Mouse (Mus musculus) large intestine, adult 2 months (tissue): Measurements from ENCODE around the gene Tmem273. TPM values are rescaled to one million over a fixed set of nuclear protein-coding genes. Genes with fewer than 3 reads are reported as not detected.

ENCODE experiments used
- DNase-seq: peaks from one replicate; pipeline ENCODE4 v3.0.0-alpha.2; 2012; ENCODE audit warnings: low read depth, low spot score
- whole genome bisulfite sequencing: fragments of 180-500 bp; shearing (Covaris S2); methylation state at CpG from one replicate; pipeline ENCODE4 v1.1.7; 2018; 5-methylcytosine and 5-hydroxymethylcytosine counted together
- polyA plus RNA-seq: library from polyadenylated mRNA; depleted of rRNA; stranded (reverse); fragments of >200 nt; gene quantifications from 2 replicates; pipeline ENCODE4 v1.2.3, GENCODE M21; 2012; rRNA removed

The Tmem273 gene
- polyA plus RNA-seq, 1 experiment: 1.2 TPM

DNA sequence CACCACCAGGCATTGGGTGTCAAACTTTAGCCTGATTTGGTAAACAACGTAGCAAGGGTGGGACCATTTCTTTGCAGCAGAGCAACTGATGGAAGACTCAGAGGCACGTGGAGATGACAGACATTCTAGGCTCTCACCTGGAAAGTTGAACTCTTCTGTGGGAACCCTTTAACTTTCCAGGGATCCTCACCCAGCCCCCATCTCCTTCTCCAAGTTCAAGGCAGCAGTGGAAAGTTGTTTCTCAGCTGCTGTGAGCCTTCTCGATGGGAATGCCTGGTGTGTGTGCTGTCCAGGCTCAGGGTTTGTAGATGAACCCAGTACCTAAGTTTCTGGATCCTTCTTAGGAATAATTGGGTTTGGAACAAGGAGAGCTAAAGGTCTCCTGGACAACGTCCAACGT is 70.5 kb downstream of the Tmem273 start:
- no peak for DNase-seq
- WGBS: 27% methylated on average over 5 of the region's 5 CpGs

- no peak for DNase-seq
- WGBS: 3% methylated on average over 59 of the region's 68 CpGs
These were observed 71.0 kb downstream of the Tmem273 start, which contains the start of gene Vstm4 for GRCm38 (mm10) chr14:32856681-32857328. Gene Vstm4, plus strand, starts transcription at chr14:32856756.

GRCm38 (mm10) chr14:32858361-32858760 is 72.6 kb downstream of the Tmem273 start:
- no peak for DNase-seq
- 90% methylated on average over 10 of the region's 10 CpGs for WGBS

DNA sequence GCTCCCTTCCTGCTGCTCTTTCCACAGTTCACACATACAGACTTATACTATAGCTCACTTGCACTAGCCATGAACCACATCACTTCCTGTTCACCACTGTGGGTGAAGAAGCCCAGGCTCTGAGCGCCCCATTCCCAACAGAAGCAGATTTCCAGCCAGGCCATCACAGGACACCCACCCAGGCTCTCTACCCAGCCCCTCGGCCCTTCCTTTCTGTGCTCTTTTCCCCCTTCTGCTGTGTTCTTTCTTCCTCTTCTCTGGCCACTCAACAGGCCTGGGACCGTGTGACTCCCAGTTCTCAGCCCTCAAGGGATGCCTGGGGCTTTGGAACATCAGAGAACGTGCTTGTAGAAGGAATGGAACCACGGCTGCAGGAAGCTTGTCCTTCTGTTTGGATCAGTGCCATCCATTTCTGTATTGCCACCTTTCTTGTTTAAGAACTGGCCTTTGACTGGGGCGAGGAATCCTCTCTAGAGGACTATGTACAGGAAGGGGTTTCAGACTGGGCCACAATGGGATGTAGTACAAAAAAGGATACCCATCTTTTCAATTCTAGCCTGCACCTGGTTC is 73.3 kb downstream of the Tmem273 start:
- DNase-seq: no peak
- WGBS: 68% methylated on average over 6 of the region's 6 CpGs

DNA sequence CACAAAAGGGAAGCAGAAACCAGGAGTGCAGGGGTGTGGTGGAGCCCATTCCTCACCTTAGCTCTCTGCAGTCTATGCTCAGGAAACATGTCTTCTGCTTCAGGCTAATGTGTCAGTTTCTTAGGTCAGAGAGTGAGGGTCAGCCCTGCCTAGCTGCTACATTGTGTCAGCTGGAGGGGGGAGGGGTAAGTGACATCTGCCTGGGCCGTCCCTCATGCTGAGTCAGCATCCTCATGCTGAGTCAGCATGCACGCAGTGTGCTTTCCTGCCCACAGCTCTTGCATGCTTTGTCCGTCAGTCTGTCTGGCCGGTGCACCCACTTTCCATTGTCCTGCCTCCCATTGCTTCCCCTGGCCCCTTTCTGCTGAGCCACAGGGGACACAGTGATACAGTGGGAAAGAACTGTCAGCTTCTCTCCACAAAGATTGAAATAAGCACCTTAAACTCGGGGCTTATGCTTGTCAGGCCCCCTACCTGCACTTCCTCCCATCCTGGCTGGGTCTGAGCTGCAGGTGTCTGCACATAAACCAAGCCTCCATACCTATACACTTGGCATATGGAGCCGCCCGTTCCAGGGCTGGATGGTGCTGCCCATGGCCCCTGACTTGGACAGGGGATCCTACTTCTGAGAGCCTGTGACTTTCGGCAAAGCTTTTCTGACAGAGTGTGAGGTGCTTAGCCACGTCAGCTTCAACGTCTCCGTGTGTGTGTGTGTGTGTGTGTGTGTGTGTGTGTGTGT is 74.2 kb downstream of the Tmem273 start:
- WGBS: 63% methylated on average over 11 of the region's 11 CpGs
- DNase-seq: no peak

DNA sequence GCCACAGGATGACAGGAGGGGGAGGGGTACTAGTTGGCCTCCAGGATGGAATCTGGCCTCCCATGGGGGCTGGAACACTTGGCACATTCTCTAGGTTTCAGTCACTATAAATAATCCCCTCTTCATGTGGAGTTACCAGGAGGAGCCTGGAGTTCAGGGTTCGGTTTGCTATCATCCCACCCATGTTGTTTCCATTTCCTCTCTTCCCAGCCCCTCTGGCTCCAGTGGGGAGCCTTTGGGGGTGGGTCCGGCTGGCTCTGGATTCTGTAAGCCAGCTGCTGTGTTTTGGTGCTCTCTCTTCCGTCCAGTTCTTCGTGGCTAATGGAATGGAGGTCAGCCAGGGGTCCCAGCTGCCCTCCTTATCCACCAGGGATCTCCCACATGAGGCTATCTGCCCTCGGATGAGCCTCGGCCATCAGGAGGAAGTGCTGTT is 75.4 kb downstream of the Tmem273 start:
- 43% methylated on average over 6 of the region's 6 CpGs for WGBS
- DNase-seq: no peak

DNA sequence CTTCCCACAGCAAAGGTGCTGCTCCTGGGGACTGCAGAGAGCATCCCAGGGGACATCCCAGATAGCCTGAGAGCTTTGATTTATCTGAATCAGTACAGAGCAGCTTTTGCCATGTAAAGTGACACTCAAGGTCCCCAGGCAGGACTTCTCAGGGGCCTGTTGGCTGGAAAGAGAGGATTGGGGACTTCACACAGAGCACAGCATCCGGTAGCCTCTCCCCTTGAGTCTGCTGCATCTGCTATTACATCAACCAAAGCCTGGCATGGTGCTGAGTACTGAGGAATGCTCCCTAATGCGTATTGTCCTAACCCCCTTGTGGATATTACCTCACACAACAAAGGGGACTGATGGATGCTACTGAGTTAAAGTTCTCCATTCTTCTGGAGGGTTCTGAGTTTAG is 75.9 kb downstream of the Tmem273 start:
- WGBS: 65% methylated on average over 2 of the region's 2 CpGs
- no peak for DNase-seq

- WGBS: 72% methylated on average over 3 of the region's 3 CpGs
- DNase-seq: no peak
These were observed 79.6 kb downstream of the Tmem273 start for GRCm38 (mm10) chr14:32865331-32865730.

Other genes starting within 250 kb of the Tmem273 start
- gene Prrxl1, start 186.6 kb upstream of the Tmem273 start, polyA plus RNA-seq: not detected in 2 replicates
- 0.04 and 0.10 TPM in 2 replicates for gene 3425401B19Rik, start 100.7 kb upstream of the Tmem273 start, polyA plus RNA-seq
- not detected in 2 replicates for gene Fam170b, start 48.0 kb downstream of the Tmem273 start, polyA plus RNA-seq
- 2.9 and 3.4 TPM in 2 replicates for gene Vstm4, start 70.8 kb downstream of the Tmem273 start, polyA plus RNA-seq
- 0.15 and 0.19 TPM in 2 replicates for gene Lrrc18, start 205.4 kb downstream of the Tmem273 start, polyA plus RNA-seq